Mouse (Mus musculus) kidney, embryonic 14.5 days (tissue): Measurements from ENCODE around the gene Gm10401. TPM values are rescaled to one million over a fixed set of nuclear protein-coding genes. Genes with fewer than 3 reads are reported as not detected.
A peak's percentile ranks its signal among the peaks of the same experiment; 100 is the strongest.
"Not testable (repeated sequence)": the region's sequence is repeated elsewhere in the genome, so short reads cannot be mapped to it uniquely, and the experiment has no call there.

Source experiments
- ATAC-seq: fragments of 200-750 bp; cut with Nextera tagmentation; 2 replicates; pipeline ENCODE4 v1.8.0; 2017; ENCODE audit warnings: moderate number of reproducible peaks, mild to moderate bottlenecking, moderate TSS enrichment, moderate library complexity; ENCODE audit not compliant: low FRiP score, low TSS enrichment
- H3K27ac ChIP-seq: fragments of 300-500 bp; sonication (generic); 2 replicates; pipeline ENCODE4 v1.5.1; 2014; ENCODE audit warnings: low read depth, mild to moderate bottlenecking, low read length, moderate library complexity, mixed read lengths
- H3K27me3 ChIP-seq: fragments of 300-500 bp; sonication (generic); 2 replicates; pipeline ENCODE4 v1.6.1; 2014; ENCODE audit warnings: mild to moderate bottlenecking, low read length; ENCODE audit not compliant: control insufficient read depth, insufficient read depth
- H3K36me3 ChIP-seq: fragments of 300-500 bp; sonication (generic); 2 replicates; pipeline ENCODE4 v1.6.1; 2014; ENCODE audit warnings: low read length, mixed read lengths; ENCODE audit not compliant: control insufficient read depth, insufficient read depth
- H3K4me1 ChIP-seq: fragments of 300-500 bp; sonication (generic); 2 replicates; pipeline ENCODE4 v1.6.1; 2014; ENCODE audit warnings: low read length, mixed read lengths; ENCODE audit not compliant: control insufficient read depth, insufficient read depth
- H3K4me2 ChIP-seq: fragments of 300-500 bp; sonication (generic); replicated peaks from 2 replicates; pipeline ENCODE4 v1.6.1; 2014; ENCODE audit warnings: low read depth, mild to moderate bottlenecking, low read length
- H3K4me3 ChIP-seq: fragments of 300-500 bp; sonication (generic); 2 replicates; pipeline ENCODE4 v1.5.1; 2014; ENCODE audit warnings: mild to moderate bottlenecking, low read length
- H3K9ac ChIP-seq: fragments of 300-500 bp; sonication (generic); 2 replicates; pipeline ENCODE4 v1.6.1; 2014; ENCODE audit warnings: low read depth, mild to moderate bottlenecking, low read length, moderate library complexity
- H3K9me3 ChIP-seq: fragments of 300-500 bp; sonication (generic); 2 replicates; pipeline ENCODE4 v1.6.1; 2016; ENCODE audit warnings: low read length; ENCODE audit not compliant: control insufficient read depth
- WGBS: fragments of 180-500 bp; shearing (Covaris S2); extraction: QIAGEN DNeasy Blood & Tissue Kit; methylation state at CpG from one replicate; pipeline ENCODE4 v1.1.7; 2014; 5-methylcytosine and 5-hydroxymethylcytosine counted together
- polyA plus RNA-seq: library from polyadenylated mRNA; unstranded; fragments of >200 nt; fragmentation: Nextera tagmentation; extraction: Ambion mirVana; gene quantifications from 2 replicates; pipeline ENCODE4 v1.2.1, GENCODE M21; 2014

Gene Gm10401
- polyA plus RNA-seq, 1 experiment from 2014 or later = 54.5 TPM

DNA sequence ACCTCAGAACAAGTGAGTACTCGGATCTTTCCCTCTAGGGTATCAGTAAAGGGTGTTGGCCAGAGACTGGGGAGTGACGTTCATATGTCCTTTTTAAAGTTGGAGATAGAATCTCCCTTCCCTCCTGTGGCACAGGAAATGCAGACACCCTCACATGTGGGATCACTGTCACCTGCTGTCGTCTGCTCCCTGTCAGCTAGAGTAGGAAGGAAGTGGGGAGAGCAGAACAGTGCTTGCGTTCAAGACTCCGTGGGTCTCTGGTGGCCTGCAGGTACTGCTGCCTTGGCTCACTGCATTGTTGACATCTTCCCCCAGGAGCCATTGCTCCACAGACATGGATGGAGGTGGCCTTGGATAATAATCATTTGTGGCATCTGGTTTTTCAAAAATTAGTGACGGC lies 14.6 kb downstream of the Gm10401 start:
- no peak overlapping the region for H3K27ac ChIP-seq
- no peak overlapping the region for H3K4me3 ChIP-seq
- H3K9me3 ChIP-seq = no peaks in the 10 kb centered on the region
- no peak overlapping the region for H3K4me2 ChIP-seq
- H3K27me3 ChIP-seq = no peaks in the 10 kb centered on the region
- no peaks in the 10 kb centered on the region for H3K4me1 ChIP-seq
- H3K9ac ChIP-seq = no peak overlapping the region
- H3K36me3 ChIP-seq = peaks cover 55% of the 10 kb centered on the region
- no peak for ATAC-seq
- WGBS = 88% methylated on average over 6 of the region's 6 CpGs

DNA sequence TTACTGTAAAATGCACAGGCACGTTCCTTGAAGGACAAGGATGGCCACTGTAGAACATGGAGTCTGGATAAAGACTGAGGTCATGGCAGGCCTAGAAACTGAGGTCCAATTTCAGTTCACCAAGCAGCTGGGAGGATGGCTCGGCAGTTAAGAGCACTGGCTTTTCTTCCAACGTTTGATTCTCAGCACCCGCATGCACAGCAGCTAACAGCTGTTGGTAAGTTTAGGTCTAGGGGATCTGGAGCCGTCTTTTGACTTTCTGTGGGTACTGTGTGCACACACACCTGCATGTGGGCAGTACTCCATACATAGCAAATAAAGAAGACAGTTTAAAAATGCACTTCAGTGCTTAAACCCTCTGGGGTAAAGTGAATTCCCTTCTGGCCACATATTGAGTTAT lies 16.5 kb downstream of the Gm10401 start:
- Histone ChIP-seq H3K27ac (no peak overlapping the region), H3K36me3 (peaks cover 40% of the 10 kb centered on the region), H3K27me3 (no peaks in the 10 kb centered on the region), H3K4me1 (no peaks in the 10 kb centered on the region), H3K4me3 (no peak overlapping the region), H3K4me2 (no peak overlapping the region), H3K9me3 (no peaks in the 10 kb centered on the region), H3K9ac (no peak overlapping the region)
- no peak for ATAC-seq
- 81% methylated on average over 5 of the region's 5 CpGs for WGBS

DNA sequence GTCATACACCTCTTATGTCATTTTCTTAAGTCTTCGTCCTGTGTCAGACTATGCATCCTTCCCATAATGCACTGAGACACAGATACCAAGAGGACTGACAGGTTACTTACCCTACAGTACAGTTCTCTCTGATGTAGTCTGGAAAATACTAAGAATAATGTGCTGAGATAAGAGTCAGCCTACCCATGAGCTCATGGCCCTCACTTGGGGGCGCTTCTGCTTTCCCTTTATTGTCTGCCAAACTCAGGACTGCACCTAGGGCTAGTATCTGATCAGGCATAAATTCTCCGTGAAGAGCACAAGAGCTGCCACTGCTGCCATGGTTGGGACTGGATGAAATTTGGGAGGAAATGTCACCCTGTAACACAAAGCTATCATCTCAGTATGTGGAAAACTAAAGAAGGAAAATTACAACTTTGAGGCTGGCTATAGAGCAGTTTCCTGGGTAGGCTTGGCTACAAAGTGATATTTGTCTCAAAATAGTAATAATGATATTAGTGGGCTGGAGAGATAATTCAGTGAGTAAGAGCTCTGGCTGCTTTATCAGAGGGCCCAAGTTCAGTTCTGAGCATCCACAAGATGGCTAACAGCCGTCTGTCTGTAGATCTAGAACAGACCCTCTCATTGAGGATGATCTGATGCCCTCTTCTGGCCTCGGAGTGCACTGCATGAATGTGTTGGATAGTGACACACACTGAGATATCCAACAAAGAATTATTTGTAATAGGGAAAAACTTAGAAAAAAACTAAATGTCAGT lies 21.8 kb downstream of the Gm10401 start:
- H3K27ac ChIP-seq = no peak overlapping the region
- 62% methylated on average over 5 of the region's 5 CpGs for WGBS
- H3K9ac ChIP-seq = no peak overlapping the region

DNA sequence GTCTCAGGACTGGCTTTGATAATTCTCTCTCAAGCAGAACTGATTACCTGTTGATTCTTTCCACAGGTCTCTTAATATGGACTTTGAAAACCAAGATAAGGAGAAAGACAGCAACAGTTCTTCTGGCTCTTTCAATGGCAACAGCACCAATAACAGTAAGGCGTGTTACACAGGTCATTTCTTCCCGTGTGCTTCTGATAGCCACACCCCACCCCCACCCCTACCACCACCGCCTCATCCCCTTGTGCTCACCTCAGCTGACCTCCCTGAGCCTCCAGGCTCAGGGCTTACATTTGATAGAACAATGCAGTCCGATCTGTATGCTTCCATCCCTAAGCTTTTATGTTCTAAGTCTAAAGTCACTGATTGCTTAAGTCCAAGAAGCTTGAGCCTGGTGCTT lies 23.3 kb downstream of the Gm10401 start:
- 60% methylated on average over 4 of the region's 4 CpGs for WGBS
- no peak overlapping the region for H3K9ac ChIP-seq

More for the DNA sequence above, 21.8 kb downstream of the Gm10401 start:
- no peaks in the 10 kb centered on the region for H3K27me3 ChIP-seq
- no peak overlapping the region for H3K4me2 ChIP-seq
- peaks cover 12% of the 10 kb centered on the region for H3K36me3 ChIP-seq
- ATAC-seq = 0 out of 2 replicates have a peak, but pooled peaks have one; percentile 26
- H3K4me1 ChIP-seq = peaks cover 20% of the 10 kb centered on the region
- H3K4me3 ChIP-seq = no peak overlapping the region
- no peaks in the 10 kb centered on the region for H3K9me3 ChIP-seq

DNA sequence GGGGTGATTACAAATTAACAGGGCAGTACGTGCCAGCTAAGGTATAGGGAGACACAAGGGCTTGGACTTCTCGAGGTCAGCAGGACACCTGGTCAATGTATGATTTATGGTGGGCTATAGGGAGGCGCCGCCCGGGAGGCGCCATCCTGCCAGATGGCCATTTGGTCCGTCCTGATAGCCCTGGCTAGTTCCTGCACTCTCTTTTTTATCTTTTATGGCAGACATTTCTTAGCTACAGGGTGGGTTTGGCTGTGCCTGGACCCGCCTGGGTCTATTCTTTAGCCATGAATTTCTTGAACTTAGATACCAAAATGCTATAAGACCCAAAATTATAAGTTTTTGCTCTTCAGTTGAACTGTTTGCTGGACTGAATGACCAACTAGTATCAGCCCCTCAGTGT lies 24.8 kb downstream of the Gm10401 start:
- 18% methylated on average over 8 of the region's 8 CpGs for WGBS
- Histone ChIP-seq H3K4me1 (peaks cover 34% of the 10 kb centered on the region), H3K36me3 (peaks cover 12% of the 10 kb centered on the region)
- H3K27me3 ChIP-seq, ATAC-seq, H3K4me2 ChIP-seq, H3K27ac ChIP-seq, H3K9ac ChIP-seq, H3K4me3 ChIP-seq, H3K9me3 ChIP-seq: not testable (repeated sequence)

More for the DNA sequence above, 23.3 kb downstream of the Gm10401 start:
- peaks cover 30% of the 10 kb centered on the region for H3K4me1 ChIP-seq
- peaks cover 12% of the 10 kb centered on the region for H3K36me3 ChIP-seq
- H3K4me2 ChIP-seq = no peak overlapping the region
- no peak overlapping the region for H3K4me3 ChIP-seq
- H3K27ac ChIP-seq = no peak overlapping the region
- no peaks in the 10 kb centered on the region for H3K27me3 ChIP-seq
- no peak for ATAC-seq
- H3K9me3 ChIP-seq = no peaks in the 10 kb centered on the region

DNA sequence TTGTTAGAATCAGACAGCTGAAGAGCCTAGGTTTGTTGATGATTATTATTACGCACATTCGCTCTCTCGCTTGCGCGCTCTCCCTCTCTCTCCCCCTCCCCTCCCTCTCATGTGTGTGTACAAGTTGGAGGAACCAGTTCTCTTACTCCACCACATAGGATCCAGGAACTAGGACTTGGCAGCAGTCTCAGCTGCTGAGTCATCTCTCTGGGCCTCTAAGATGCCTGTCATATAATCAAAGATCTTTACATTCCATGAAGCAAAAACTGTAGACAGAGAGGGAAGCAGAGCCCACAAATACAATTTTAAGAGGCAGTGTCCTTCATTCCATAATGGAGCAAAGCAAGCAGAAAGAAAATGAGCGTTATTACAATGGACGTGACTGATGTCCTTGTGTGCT lies 26.0 kb downstream of the Gm10401 start:
- WGBS = 77% methylated on average over 7 of the region's 7 CpGs
- ATAC-seq = no peak
- no peak overlapping the region for H3K4me3 ChIP-seq
- peaks cover 12% of the 10 kb centered on the region for H3K36me3 ChIP-seq
- peak overlapping the region; percentile 12; the same call in 1 of the 2 replicates for H3K27ac ChIP-seq
- no peak overlapping the region for H3K4me2 ChIP-seq
- no peak overlapping the region for H3K9ac ChIP-seq
- H3K9me3 ChIP-seq = no peaks in the 10 kb centered on the region
- H3K27me3 ChIP-seq = no peaks in the 10 kb centered on the region
- peaks cover 34% of the 10 kb centered on the region for H3K4me1 ChIP-seq

DNA sequence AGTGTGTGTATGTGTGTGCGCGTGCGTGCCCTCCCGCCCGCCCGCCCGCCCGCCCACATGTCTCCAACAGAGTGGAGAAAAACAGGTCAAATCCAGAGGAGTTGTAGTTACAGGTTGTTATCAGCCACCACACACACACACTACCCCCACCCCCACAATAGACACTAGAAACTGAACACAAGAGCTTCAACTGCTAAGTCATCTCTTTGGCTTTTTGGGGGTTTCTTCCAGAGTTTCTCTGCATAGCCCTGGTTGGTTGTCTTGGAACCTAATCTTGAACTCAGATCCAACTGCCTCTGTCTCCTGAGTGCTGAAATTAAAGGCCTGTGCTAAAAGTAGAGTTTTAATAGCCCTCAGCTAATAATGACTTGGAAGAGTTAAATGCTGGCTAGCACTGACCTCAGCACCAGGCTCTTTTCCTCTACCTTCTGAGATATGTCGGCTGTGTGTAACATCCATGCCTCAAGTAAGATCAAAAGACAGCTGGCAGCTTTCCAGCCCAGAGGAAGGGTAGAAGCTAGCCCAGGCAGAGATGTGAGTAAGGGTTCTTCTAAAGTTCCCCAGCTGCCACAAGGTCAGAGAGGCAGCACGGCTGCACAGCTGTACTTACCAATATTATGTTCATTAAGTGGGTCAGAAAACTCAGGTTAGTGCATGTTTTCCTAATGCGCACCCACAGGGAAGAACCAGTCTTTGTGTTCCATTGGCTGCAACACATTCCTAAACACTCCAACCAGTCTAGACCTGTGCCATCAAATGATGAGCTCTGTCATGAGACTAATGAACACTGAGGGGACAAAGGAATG lies 26.8 kb downstream of the Gm10401 start:
- H3K9me3 ChIP-seq = no peaks in the 10 kb centered on the region
- no peak overlapping the region for H3K4me2 ChIP-seq
- H3K9ac ChIP-seq = no peak overlapping the region
- 76% methylated on average over 11 of the region's 11 CpGs for WGBS
- H3K4me3 ChIP-seq = no peak overlapping the region
- H3K36me3 ChIP-seq = peaks cover 12% of the 10 kb centered on the region
- peaks cover 34% of the 10 kb centered on the region for H3K4me1 ChIP-seq
- no peaks in the 10 kb centered on the region for H3K27me3 ChIP-seq
- peak overlapping the region; percentile 12; the same call in 1 of the 2 replicates for H3K27ac ChIP-seq
- ATAC-seq = no peak

DNA sequence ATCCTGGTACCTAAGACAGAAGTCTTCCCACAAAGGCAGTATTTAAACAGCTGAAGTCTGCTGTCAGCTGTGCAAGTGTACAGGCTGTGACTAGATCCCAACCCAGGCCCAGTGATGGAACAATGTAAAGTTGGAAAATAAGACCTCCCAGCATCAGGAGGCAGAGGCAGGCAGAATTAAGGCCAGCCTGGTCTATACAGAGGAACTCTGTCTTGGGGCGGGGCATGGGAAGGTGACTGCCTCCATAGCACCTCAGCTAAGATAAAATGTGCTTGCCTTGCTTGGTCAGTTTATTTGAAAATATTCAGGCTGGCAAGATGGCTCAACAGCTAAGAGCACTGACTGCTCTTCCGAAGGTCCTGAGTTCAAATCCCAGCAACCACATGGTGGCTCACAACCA lies 27.6 kb downstream of the Gm10401 start:
- Histone ChIP-seq H3K27me3 (no peaks in the 10 kb centered on the region), H3K9me3 (no peaks in the 10 kb centered on the region), H3K4me1 (peaks cover 34% of the 10 kb centered on the region), H3K36me3 (peaks cover 6% of the 10 kb centered on the region), H3K9ac (no peak overlapping the region), H3K4me3 (no peak overlapping the region), H3K4me2 (no peak overlapping the region), H3K27ac (no peak overlapping the region)
- WGBS = 97% methylated on average over 2 of the region's 2 CpGs
- no peak for ATAC-seq

DNA sequence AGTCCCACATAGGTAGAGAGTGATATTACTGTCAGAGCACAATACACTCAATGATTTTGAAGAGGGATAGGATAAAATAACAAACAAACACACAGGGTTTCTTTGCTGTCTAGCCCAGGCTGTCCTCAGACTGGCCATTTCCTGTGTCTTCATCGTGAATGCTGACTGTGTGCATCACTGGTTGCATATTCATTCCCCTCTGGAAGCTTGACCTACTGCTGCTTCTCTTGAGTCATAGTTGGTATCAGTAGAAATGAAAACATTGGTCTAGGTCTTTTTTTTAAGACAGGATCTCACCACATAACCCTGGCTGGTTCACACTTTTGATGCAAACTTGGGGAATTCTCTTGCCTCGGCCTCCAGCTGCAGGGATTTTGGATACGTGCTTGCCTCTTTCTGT lies 28.5 kb downstream of the Gm10401 start:
- Histone ChIP-seq H3K4me2 (no peak overlapping the region), H3K36me3 (no peaks in the 10 kb centered on the region; the same call in 1 of the 2 replicates), H3K9me3 (no peaks in the 10 kb centered on the region), H3K27ac (no peak overlapping the region), H3K27me3 (no peaks in the 10 kb centered on the region), H3K4me1 (peaks cover 34% of the 10 kb centered on the region), H3K9ac (no peak overlapping the region), H3K4me3 (no peak overlapping the region)
- ATAC-seq = no peak
- 83% methylated on average over 3 of the region's 3 CpGs for WGBS
